Mouse (Mus musculus) intestine, embryonic 16.5 days (tissue): Measurements from ENCODE around the gene Enox1. TPM values are rescaled to one million over a fixed set of nuclear protein-coding genes. Genes with fewer than 3 reads are reported as not detected.

ENCODE experiments used
- ATAC-seq: fragments of 200-750 bp; cut with Nextera tagmentation; 2 replicates; pipeline ENCODE4 v1.8.0; 2017; ENCODE audit warnings: moderate TSS enrichment, moderate library complexity
- H3K27ac ChIP-seq: fragments of 300-500 bp; sonication (generic); 2 replicates; pipeline ENCODE4 v1.5.1; 2014; ENCODE audit warnings: mild to moderate bottlenecking, low read length
- H3K27me3 ChIP-seq: fragments of 300-500 bp; sonication (generic); replicated peaks from 2 replicates; pipeline ENCODE4 v1.6.1; 2014; ENCODE audit warnings: low read length, control low read depth, mixed read lengths; ENCODE audit not compliant: control insufficient read depth, insufficient read depth
- H3K36me3 ChIP-seq: fragments of 300-500 bp; sonication (generic); 2 replicates; pipeline ENCODE4 v1.6.1; 2014; ENCODE audit warnings: low read length, control low read depth; ENCODE audit not compliant: control insufficient read depth, insufficient read depth
- H3K4me1 ChIP-seq: fragments of 300-500 bp; sonication (generic); 2 replicates; pipeline ENCODE4 v1.6.1; 2014; ENCODE audit warnings: low read length, control low read depth, mixed read lengths; ENCODE audit not compliant: control insufficient read depth, insufficient read depth
- H3K4me2 ChIP-seq: fragments of 300-500 bp; sonication (generic); 2 replicates; pipeline ENCODE4 v1.6.1; 2014; ENCODE audit warnings: low read depth, low read length, control low read depth
- H3K4me3 ChIP-seq: fragments of 300-500 bp; sonication (generic); 2 replicates; pipeline ENCODE4 v1.5.1; 2014; ENCODE audit warnings: mild to moderate bottlenecking, low read length
- H3K9ac ChIP-seq: fragments of 300-500 bp; sonication (generic); 2 replicates; pipeline ENCODE4 v1.6.1; 2014; ENCODE audit warnings: low read depth, low read length
- H3K9me3 ChIP-seq: fragments of 300-500 bp; sonication (generic); 2 replicates; pipeline ENCODE4 v1.6.1; 2016; ENCODE audit warnings: low read length, control low read depth; ENCODE audit not compliant: control insufficient read depth
- WGBS: fragments of 180-500 bp; shearing (Covaris S2); extraction: QIAGEN DNeasy Blood & Tissue Kit; methylation state at CpG from one replicate; pipeline ENCODE4 v1.1.7; 2014; 5-methylcytosine and 5-hydroxymethylcytosine counted together
- polyA plus RNA-seq: library from polyadenylated mRNA; unstranded; fragments of >200 nt; fragmentation: Nextera tagmentation; extraction: Ambion mirVana; gene quantifications from 2 replicates; pipeline ENCODE4 v1.2.1, GENCODE M21; 2015

Gene Enox1
- polyA plus RNA-seq, 1 experiment from 2014 or later = 4.0 TPM

DNA sequence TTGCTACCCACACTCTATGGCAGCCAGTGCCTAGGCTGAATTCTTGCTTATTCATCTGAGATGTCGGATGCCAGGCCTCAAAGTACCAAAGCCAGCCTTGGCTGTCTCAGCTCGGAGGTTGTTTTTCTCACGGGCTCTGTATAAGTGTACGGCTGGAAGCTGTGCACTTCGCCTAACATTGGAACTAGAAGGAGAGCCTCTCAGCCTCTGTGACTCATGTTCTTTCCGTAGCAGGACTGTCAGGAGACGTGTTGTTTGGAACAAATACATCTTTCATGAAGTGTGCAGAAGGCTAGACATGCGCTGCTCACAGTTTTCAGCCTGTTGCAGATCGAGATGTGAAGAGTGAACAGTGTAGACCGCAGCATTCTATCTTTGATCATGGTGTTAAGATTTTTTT, 68.8 kb downstream of the Enox1 start:
- Histone ChIP-seq H3K9ac (no peak overlapping the region), H3K27me3 (no peaks in the 10 kb centered on the region), H3K36me3 (no peaks in the 10 kb centered on the region), H3K9me3 (no peaks in the 10 kb centered on the region), H3K4me1 (no peaks in the 10 kb centered on the region), H3K4me2 (no peak overlapping the region), H3K27ac (no peak overlapping the region), H3K4me3 (no peak overlapping the region)
- 87% methylated on average over 10 of the region's 10 CpGs for WGBS
- no peak for ATAC-seq

- 82% methylated on average over 2 of the region's 2 CpGs for WGBS
Observed at GRCm38 (mm10) chr14:77238811-77239210, 82.2 kb downstream of the Enox1 start.

GRCm38 (mm10) chr14:77239360-77239759, 82.8 kb downstream of the Enox1 start:
- no peak for ATAC-seq
- H3K4me1 ChIP-seq = no peaks in the 10 kb centered on the region
- no peak overlapping the region for H3K27ac ChIP-seq
- H3K27me3 ChIP-seq = no peaks in the 10 kb centered on the region
- H3K9ac ChIP-seq = no peak overlapping the region
- H3K4me2 ChIP-seq = no peak overlapping the region
- no peaks in the 10 kb centered on the region for H3K36me3 ChIP-seq
- H3K9me3 ChIP-seq = no peaks in the 10 kb centered on the region
- H3K4me3 ChIP-seq = no peak overlapping the region
- 31% methylated on average over 4 of the region's 4 CpGs for WGBS

More at GRCm38 (mm10) chr14:77238811-77239210, 82.2 kb downstream of the Enox1 start:
- H3K27ac ChIP-seq = no peak overlapping the region
- H3K36me3 ChIP-seq = no peaks in the 10 kb centered on the region
- H3K27me3 ChIP-seq = no peaks in the 10 kb centered on the region
- H3K4me1 ChIP-seq = no peaks in the 10 kb centered on the region
- H3K9ac ChIP-seq = no peak overlapping the region
- H3K4me2 ChIP-seq = no peak overlapping the region
- no peak for ATAC-seq
- no peaks in the 10 kb centered on the region for H3K9me3 ChIP-seq
- no peak overlapping the region for H3K4me3 ChIP-seq

DNA sequence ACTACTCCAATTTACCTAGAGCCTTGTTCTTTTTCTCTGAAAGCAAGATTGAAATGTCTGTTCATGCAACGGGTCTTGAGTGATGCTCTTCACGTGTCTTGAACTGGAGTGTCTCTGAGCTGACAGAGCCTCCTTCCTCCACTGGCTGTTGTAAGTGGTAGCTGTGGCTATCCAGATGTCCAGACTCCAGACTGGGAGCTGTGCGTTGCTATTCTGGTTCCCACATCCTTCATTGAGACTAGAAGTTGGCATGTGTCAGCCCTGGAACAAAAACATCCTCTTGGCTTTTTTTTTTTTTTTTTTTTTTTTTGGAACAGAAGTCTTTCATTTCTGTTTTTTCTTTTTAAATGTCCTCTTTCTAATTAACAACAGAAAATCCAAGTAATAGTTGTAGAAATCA, 90.4 kb downstream of the Enox1 start:
- H3K9ac ChIP-seq = no peak overlapping the region
- no peak overlapping the region for H3K27ac ChIP-seq
- WGBS = 66% methylated on average over 3 of the region's 3 CpGs

GRCm38 (mm10) chr14:77248426-77248825, 91.9 kb downstream of the Enox1 start:
- Histone ChIP-seq H3K27me3 (no peaks in the 10 kb centered on the region), H3K9me3 (no peaks in the 10 kb centered on the region), H3K4me2 (no peak overlapping the region), H3K27ac (0 out of 2 replicates have a peak overlapping the region, but pooled peaks have one; percentile 4), H3K4me1 (0 out of 2 replicates have a peak, but pooled peaks cover 3% of the 10 kb centered on the region), H3K4me3 (no peak overlapping the region), H3K36me3 (no peaks in the 10 kb centered on the region), H3K9ac (no peak overlapping the region)
- ATAC-seq = no peak
- 55% methylated on average over 5 of the region's 5 CpGs for WGBS

More for the DNA sequence above, 90.4 kb downstream of the Enox1 start:
- Histone ChIP-seq H3K36me3 (no peaks in the 10 kb centered on the region), H3K4me2 (no peak overlapping the region), H3K27me3 (no peaks in the 10 kb centered on the region), H3K9me3 (no peaks in the 10 kb centered on the region), H3K4me1 (0 out of 2 replicates have a peak, but pooled peaks cover 3% of the 10 kb centered on the region), H3K4me3 (no peak overlapping the region)
- ATAC-seq = no peak

DNA sequence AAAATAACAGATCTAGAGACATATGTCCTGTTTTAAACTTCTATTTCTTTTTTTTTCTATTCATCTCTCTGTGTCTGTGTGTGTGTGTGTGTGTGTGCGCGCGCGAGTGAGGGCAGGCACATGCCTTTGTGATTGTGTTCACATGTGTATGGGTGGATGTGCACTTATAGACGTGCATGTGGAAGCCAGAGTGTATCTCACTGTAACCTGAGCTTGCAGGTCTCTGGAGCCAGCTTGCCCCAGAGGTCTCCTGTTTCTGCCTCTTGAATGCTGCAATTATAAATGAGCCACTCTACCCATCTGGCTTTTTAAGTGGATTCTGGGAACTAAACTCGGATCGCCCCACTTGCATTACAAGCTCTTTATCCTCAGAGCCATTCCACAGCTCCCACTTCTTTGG, 92.4 kb downstream of the Enox1 start:
- H3K4me3 ChIP-seq = no peak overlapping the region

GRCm38 (mm10) chr14:77250652-77251238, 94.2 kb downstream of the Enox1 start:
- no peak overlapping the region for H3K4me2 ChIP-seq
- H3K27ac ChIP-seq = no peak overlapping the region
- no peaks in the 10 kb centered on the region for H3K36me3 ChIP-seq
- no peak overlapping the region for H3K9ac ChIP-seq
- 64% methylated on average over 2 of the region's 2 CpGs for WGBS
- H3K27me3 ChIP-seq = no peaks in the 10 kb centered on the region
- H3K4me3 ChIP-seq = no peak overlapping the region
- ATAC-seq = no peak
- no peaks in the 10 kb centered on the region for H3K9me3 ChIP-seq
- H3K4me1 ChIP-seq = 0 out of 2 replicates have a peak, but pooled peaks cover 3% of the 10 kb centered on the region

More for the DNA sequence above, 92.4 kb downstream of the Enox1 start:
- Histone ChIP-seq H3K9ac (no peak overlapping the region), H3K4me1 (0 out of 2 replicates have a peak, but pooled peaks cover 3% of the 10 kb centered on the region), H3K9me3 (no peaks in the 10 kb centered on the region), H3K27ac (0 out of 2 replicates have a peak overlapping the region, but pooled peaks have one; percentile 4), H3K27me3 (no peaks in the 10 kb centered on the region), H3K4me2 (no peak overlapping the region), H3K36me3 (no peaks in the 10 kb centered on the region)
- no peak for ATAC-seq
- 63% methylated on average over 7 of the region's 7 CpGs for WGBS

- Histone ChIP-seq H3K4me1 (no peaks in the 10 kb centered on the region), H3K36me3 (no peaks in the 10 kb centered on the region), H3K4me3 (no peak overlapping the region), H3K9me3 (no peaks in the 10 kb centered on the region), H3K4me2 (no peak overlapping the region), H3K9ac (no peak overlapping the region), H3K27me3 (no peaks in the 10 kb centered on the region), H3K27ac (no peak overlapping the region)
- 42% methylated on average over 3 of the region's 3 CpGs for WGBS
- no peak for ATAC-seq
Observed at GRCm38 (mm10) chr14:77255201-77255600, 98.6 kb downstream of the Enox1 start.

DNA sequence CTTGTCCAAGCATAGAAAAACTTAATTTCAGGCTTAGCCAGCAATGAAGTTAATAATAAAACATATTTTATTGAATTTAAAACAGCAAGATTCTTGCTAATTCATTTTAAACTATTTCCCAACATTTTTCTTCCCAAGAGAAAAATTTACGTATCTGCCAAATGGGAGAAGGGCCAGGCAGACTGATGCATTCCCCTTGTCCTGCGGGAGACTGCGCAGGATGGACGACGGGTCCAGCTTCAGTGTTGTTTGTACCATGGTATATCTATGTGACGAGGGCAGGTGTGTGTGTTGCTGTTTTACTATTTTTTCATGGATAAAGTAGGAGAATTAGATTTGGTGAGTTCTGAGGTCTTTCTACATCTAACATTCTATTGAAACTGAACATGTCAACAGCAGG, 99.1 kb downstream of the Enox1 start:
- no peaks in the 10 kb centered on the region for H3K27me3 ChIP-seq
- no peak overlapping the region for H3K27ac ChIP-seq
- no peaks in the 10 kb centered on the region for H3K36me3 ChIP-seq
- 82% methylated on average over 6 of the region's 6 CpGs for WGBS
- no peak overlapping the region for H3K9ac ChIP-seq
- ATAC-seq = no peak
- H3K4me2 ChIP-seq = no peak overlapping the region
- no peak overlapping the region for H3K4me3 ChIP-seq
- H3K9me3 ChIP-seq = no peaks in the 10 kb centered on the region
- H3K4me1 ChIP-seq = no peaks in the 10 kb centered on the region

DNA sequence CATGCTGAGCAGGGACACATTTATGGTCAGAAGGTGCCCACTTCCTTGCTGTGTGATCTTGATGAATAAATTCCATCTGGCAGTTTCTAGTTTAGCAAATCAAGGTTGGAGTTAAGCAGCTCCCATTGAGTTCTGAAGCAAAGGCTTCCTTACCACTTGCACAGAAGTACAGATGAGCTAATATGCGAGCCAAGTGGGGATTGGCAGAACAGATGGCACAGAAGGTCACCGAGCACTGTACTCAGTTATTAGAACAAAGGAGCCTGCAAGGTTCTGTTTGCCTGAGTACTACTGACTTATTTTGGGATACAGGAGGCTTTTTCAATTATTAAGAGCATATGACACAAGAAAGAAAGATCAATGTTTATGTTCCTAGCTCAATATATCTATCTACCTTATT, 100.4 kb downstream of the Enox1 start:
- Histone ChIP-seq H3K27ac (no peak overlapping the region), H3K9me3 (no peaks in the 10 kb centered on the region), H3K36me3 (no peaks in the 10 kb centered on the region), H3K27me3 (no peaks in the 10 kb centered on the region), H3K4me1 (no peaks in the 10 kb centered on the region), H3K4me2 (no peak overlapping the region), H3K9ac (no peak overlapping the region), H3K4me3 (no peak overlapping the region)
- WGBS = 75% methylated on average over 2 of the region's 2 CpGs
- no peak for ATAC-seq
